Mouse (Mus musculus) midbrain, embryonic 16.5 days (tissue): ENCODE data around the gene Ssh3. TPM values are rescaled to one million over a fixed set of nuclear protein-coding genes. Genes with fewer than 3 reads are reported as not detected.

ENCODE experiments used
- ATAC-seq: fragments of 200-750 bp; cut with Nextera tagmentation; 2 replicates; pipeline ENCODE4 v1.8.0; 2017; ENCODE audit warnings: moderate TSS enrichment
- H3K27ac ChIP-seq: fragments of 300-500 bp; sonication (generic); 2 replicates; pipeline ENCODE4 v1.5.1; 2014; ENCODE audit warnings: mild to moderate bottlenecking, low read length, mixed read lengths
- H3K27me3 ChIP-seq: fragments of 300-500 bp; sonication (generic); 2 replicates; pipeline ENCODE4 v1.6.1; 2014; ENCODE audit warnings: low read depth, low read length, mixed read lengths; ENCODE audit not compliant: control insufficient read depth, insufficient read depth
- H3K36me3 ChIP-seq: fragments of 300-500 bp; sonication (generic); 2 replicates; pipeline ENCODE4 v1.6.1; 2014; ENCODE audit warnings: mild to moderate bottlenecking, low read length, moderate library complexity, mixed read lengths; ENCODE audit not compliant: control insufficient read depth, insufficient read depth
- H3K4me1 ChIP-seq: fragments of 300-500 bp; sonication (generic); 2 replicates; pipeline ENCODE4 v1.6.1; 2014; ENCODE audit warnings: mild to moderate bottlenecking, low read length, mixed read lengths; ENCODE audit not compliant: control insufficient read depth, insufficient read depth
- H3K4me2 ChIP-seq: fragments of 300-500 bp; sonication (generic); 2 replicates; pipeline ENCODE4 v1.6.1; 2014; ENCODE audit warnings: mild to moderate bottlenecking, low read length, mixed read lengths
- H3K4me3 ChIP-seq: fragments of 300-500 bp; sonication (generic); 2 replicates; pipeline ENCODE4 v1.5.1; 2014; ENCODE audit warnings: low read depth, mild to moderate bottlenecking, low read length, moderate library complexity, mixed read lengths
- H3K9ac ChIP-seq: fragments of 300-500 bp; sonication (generic); 2 replicates; pipeline ENCODE4 v1.6.1; 2014; ENCODE audit warnings: low read depth, low read length, mixed read lengths
- H3K9me3 ChIP-seq: fragments of 300-500 bp; sonication (generic); replicated peaks from 2 replicates; pipeline ENCODE4 v1.6.1; 2014; ENCODE audit warnings: mild to moderate bottlenecking, low read length, mixed read lengths; ENCODE audit not compliant: control insufficient read depth, poor library complexity, severe bottlenecking
- WGBS: fragments of 180-500 bp; shearing (Covaris S2); extraction: QIAGEN DNeasy Blood & Tissue Kit; methylation state at CpG from one replicate; pipeline ENCODE4 v1.1.7; 2014; 5-methylcytosine and 5-hydroxymethylcytosine counted together
- polyA plus RNA-seq: library from polyadenylated mRNA; unstranded; fragments of >200 nt; fragmentation: Nextera tagmentation; extraction: Ambion mirVana; gene quantifications from 2 replicates; pipeline ENCODE4 v1.2.1, GENCODE M21; 2015

Gene Ssh3
- polyA plus RNA-seq, 1 experiment from 2014 or later = 19.6 TPM

DNA sequence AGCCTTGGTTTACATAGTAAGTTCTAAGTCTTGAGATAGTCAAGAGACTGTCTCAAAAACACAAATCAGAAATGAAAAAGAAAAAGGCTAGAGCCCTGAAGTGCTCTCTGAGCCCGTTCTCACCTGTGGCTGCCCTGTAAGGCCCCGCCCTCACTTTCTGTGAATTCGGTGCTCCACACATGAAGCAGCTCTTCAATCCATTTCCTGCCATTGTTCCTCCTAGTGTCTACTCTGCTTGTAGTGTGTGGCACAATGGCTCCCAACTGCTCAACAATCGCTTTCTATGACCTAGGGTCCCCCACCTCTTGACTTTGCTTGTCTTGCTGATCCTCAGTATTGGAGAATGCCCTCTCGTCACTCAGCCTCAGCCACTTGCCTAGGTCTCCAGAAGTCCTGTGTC lies 41.5 kb downstream of the Ssh3 start:
- ATAC-seq = no peak
- Histone ChIP-seq H3K4me1 (peaks cover 9% of the 10 kb centered on the region), H3K4me3 (no peak overlapping the region), H3K9me3 (no peaks in the 10 kb centered on the region), H3K27me3 (peaks cover 5% of the 10 kb centered on the region; the same call in 1 of the 2 replicates), H3K27ac (no peak overlapping the region), H3K4me2 (no peak overlapping the region), H3K36me3 (no peaks in the 10 kb centered on the region), H3K9ac (no peak overlapping the region)
- 61% methylated on average over 5 of the region's 5 CpGs for WGBS

- peaks cover 5% of the 10 kb centered on the region; the same call in 1 of the 2 replicates for H3K27me3 ChIP-seq
- H3K4me3 ChIP-seq = no peak overlapping the region
- no peaks in the 10 kb centered on the region for H3K36me3 ChIP-seq
- peaks cover 4% of the 10 kb centered on the region for H3K4me1 ChIP-seq
- 89% methylated on average over 7 of the region's 7 CpGs for WGBS
- ATAC-seq = no peak
- H3K9me3 ChIP-seq = no peaks in the 10 kb centered on the region
- no peak overlapping the region for H3K4me2 ChIP-seq
- no peak overlapping the region for H3K27ac ChIP-seq
- no peak overlapping the region for H3K9ac ChIP-seq
These were observed 42.2 kb downstream of the Ssh3 start for GRCm38 (mm10) chr19:4226779-4227178.

DNA sequence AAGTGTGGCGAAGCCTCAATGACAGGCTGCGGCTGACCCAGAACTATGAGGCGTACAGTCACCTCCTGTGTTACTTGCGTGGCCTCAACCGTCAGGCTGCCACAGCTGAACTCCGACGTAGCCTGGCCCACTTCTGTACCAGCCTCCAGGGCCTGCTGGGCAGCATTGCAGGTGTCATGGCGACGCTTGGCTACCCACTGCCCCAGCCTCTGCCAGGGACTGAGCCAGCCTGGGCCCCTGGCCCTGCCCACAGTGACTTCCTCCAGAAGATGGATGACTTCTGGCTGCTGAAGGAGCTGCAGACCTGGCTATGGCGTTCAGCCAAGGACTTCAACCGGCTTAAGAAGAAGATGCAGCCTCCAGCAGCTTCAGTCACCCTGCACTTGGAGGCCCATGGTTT lies 46.8 kb downstream of the Ssh3 start:
- H3K9ac ChIP-seq = no peak overlapping the region
- no peak for ATAC-seq
- H3K4me2 ChIP-seq = no peak overlapping the region
- no peaks in the 10 kb centered on the region for H3K27me3 ChIP-seq
- H3K4me3 ChIP-seq = no peak overlapping the region
- H3K4me1 ChIP-seq = no peaks in the 10 kb centered on the region
- no peak overlapping the region for H3K27ac ChIP-seq
- 84% methylated on average over 11 of the region's 11 CpGs for WGBS
- H3K36me3 ChIP-seq = no peaks in the 10 kb centered on the region
- H3K9me3 ChIP-seq = no peaks in the 10 kb centered on the region

GRCm38 (mm10) chr19:4220957-4221743 lies 47.8 kb downstream of the Ssh3 start:
- Histone ChIP-seq H3K4me2 (no peak overlapping the region), H3K4me3 (no peak overlapping the region), H3K27me3 (peaks cover 9% of the 10 kb centered on the region), H3K4me1 (no peaks in the 10 kb centered on the region), H3K9me3 (no peaks in the 10 kb centered on the region), H3K36me3 (no peaks in the 10 kb centered on the region), H3K27ac (no peak overlapping the region), H3K9ac (no peak overlapping the region)
- ATAC-seq = no peak
- 46% methylated on average over 14 of the region's 14 CpGs for WGBS

DNA sequence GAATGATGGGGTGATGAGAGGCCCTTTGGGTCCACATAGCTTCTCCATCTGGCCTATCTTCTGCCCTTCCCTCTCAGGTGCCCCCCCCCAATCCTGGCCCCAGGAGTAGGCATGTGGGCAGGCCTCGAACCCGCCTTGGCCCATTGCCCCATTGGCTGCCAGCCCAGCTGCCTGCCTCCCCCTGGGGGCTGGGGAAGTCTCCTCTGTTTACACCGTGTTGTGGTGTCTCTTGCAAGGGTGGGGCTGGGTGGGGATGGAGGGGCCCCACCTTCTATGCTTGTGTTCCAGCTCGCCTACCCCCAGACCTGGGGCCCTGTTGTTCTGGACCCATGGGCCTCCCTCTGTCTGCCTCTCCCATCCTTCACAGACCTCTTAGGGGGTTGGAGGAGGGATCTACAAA lies 48.6 kb downstream of the Ssh3 start:
- H3K9ac ChIP-seq = no peak overlapping the region
- no peak for ATAC-seq
- H3K27ac ChIP-seq = no peak overlapping the region
- no peak overlapping the region for H3K4me2 ChIP-seq
- no peaks in the 10 kb centered on the region for H3K36me3 ChIP-seq
- peaks cover 1% of the 10 kb centered on the region for H3K4me1 ChIP-seq
- WGBS = 60% methylated on average over 4 of the region's 4 CpGs
- peaks cover 12% of the 10 kb centered on the region for H3K27me3 ChIP-seq
- no peak overlapping the region for H3K4me3 ChIP-seq
- H3K9me3 ChIP-seq = no peaks in the 10 kb centered on the region

GRCm38 (mm10) chr19:4219943-4220342 lies 49.0 kb downstream of the Ssh3 start:
- Histone ChIP-seq H3K27me3 (peaks cover 12% of the 10 kb centered on the region), H3K4me2 (no peak overlapping the region), H3K4me3 (no peak overlapping the region), H3K9ac (no peak overlapping the region), H3K4me1 (peaks cover 6% of the 10 kb centered on the region), H3K9me3 (no peaks in the 10 kb centered on the region), H3K36me3 (no peaks in the 10 kb centered on the region), H3K27ac (no peak overlapping the region)
- ATAC-seq = no peak
- WGBS = 82% methylated on average over 6 of the region's 6 CpGs

DNA sequence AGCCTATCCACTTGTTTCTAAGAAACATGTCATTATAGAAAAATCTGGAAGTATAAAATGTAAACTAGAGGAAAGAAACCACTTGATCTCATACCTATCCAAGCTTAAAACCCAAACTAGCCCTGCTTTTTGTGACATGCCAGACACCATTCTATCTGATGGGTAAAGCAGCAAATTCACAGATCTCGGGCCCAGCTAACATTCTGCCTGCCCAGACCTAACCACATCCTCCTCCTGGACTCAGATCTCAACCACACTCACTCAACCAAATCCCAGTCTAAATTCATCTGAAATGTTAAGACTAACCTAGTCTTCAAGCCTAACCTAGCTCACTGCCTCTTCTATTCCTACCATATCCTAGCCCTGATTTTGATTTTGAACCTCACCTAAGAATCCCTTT lies 50.2 kb downstream of the Ssh3 start:
- no peak overlapping the region for H3K9ac ChIP-seq
- H3K9me3 ChIP-seq = no peaks in the 10 kb centered on the region
- no peak overlapping the region for H3K4me3 ChIP-seq
- no peak overlapping the region for H3K27ac ChIP-seq
- H3K36me3 ChIP-seq = no peaks in the 10 kb centered on the region
- ATAC-seq = no peak
- peaks cover 16% of the 10 kb centered on the region for H3K4me1 ChIP-seq
- no peak overlapping the region for H3K4me2 ChIP-seq
- H3K27me3 ChIP-seq = peaks cover 15% of the 10 kb centered on the region
- WGBS = 87% methylated on average over 1 of the region's 1 CpGs

GRCm38 (mm10) chr19:4218293-4218692 lies 50.7 kb downstream of the Ssh3 start:
- no peak overlapping the region for H3K27ac ChIP-seq
- no peaks in the 10 kb centered on the region for H3K9me3 ChIP-seq
- H3K4me2 ChIP-seq = no peak overlapping the region
- H3K4me3 ChIP-seq = no peak overlapping the region
- H3K27me3 ChIP-seq = peaks cover 19% of the 10 kb centered on the region
- no peak for ATAC-seq
- H3K9ac ChIP-seq = no peak overlapping the region
- 88% methylated on average over 11 of the region's 11 CpGs for WGBS
- peaks cover 16% of the 10 kb centered on the region for H3K4me1 ChIP-seq
- H3K36me3 ChIP-seq = no peaks in the 10 kb centered on the region

GRCm38 (mm10) chr19:4217855-4218254 lies 51.1 kb downstream of the Ssh3 start:
- Histone ChIP-seq H3K9ac (no peak overlapping the region), H3K27me3 (peaks cover 23% of the 10 kb centered on the region)
- WGBS = 41% methylated on average over 3 of the region's 3 CpGs

More at GRCm38 (mm10) chr19:4217855-4218254, 51.1 kb downstream of the Ssh3 start:
- H3K4me3 ChIP-seq = no peak overlapping the region
- no peak overlapping the region for H3K4me2 ChIP-seq
- no peak for ATAC-seq
- H3K36me3 ChIP-seq = no peaks in the 10 kb centered on the region
- peaks cover 16% of the 10 kb centered on the region for H3K4me1 ChIP-seq
- no peaks in the 10 kb centered on the region for H3K9me3 ChIP-seq
- H3K27ac ChIP-seq = no peak overlapping the region
